Mouse (Mus musculus): Measurements from ENCODE around the gene Galntl6.
A peak's percentile ranks its signal among the peaks of the same experiment; 100 is the strongest.
"Not testable (repeated sequence)": the region's sequence is repeated elsewhere in the genome, so short reads cannot be mapped to it uniquely, and the experiment has no call there.

Galntl6 gene

GRCm38 (mm10) chr8:58597834-58598233, 314.6 kb downstream of the Galntl6 start:
- no peak for DNase-seq

GRCm38 (mm10) chr8:58575346-58575745, 337.1 kb downstream of the Galntl6 start:
- no peak for DNase-seq

GRCm38 (mm10) chr8:58568086-58568485, 344.4 kb downstream of the Galntl6 start:
- DNase-seq = peak; percentile 57

- DNase-seq = peak; percentile 70
Measured at GRCm38 (mm10) chr8:58566115-58566514, 346.3 kb downstream of the Galntl6 start.

GRCm38 (mm10) chr8:58535781-58536180, 376.7 kb downstream of the Galntl6 start:
- DNase-seq = no peak

GRCm38 (mm10) chr8:58534631-58535030, 377.8 kb downstream of the Galntl6 start:
- no peak for DNase-seq

GRCm38 (mm10) chr8:58523443-58523842, 389.0 kb downstream of the Galntl6 start:
- DNase-seq = no peak

- DNase-seq = no peak
Measured at GRCm38 (mm10) chr8:58521932-58522331, 390.5 kb downstream of the Galntl6 start.

- no peak for DNase-seq
Measured at GRCm38 (mm10) chr8:58510516-58510915, 401.9 kb downstream of the Galntl6 start.

GRCm38 (mm10) chr8:58509051-58509450, 403.4 kb downstream of the Galntl6 start:
- DNase-seq = peak; percentile 74

GRCm38 (mm10) chr8:58487099-58487498, 425.3 kb downstream of the Galntl6 start:
- peak; percentile 14 for DNase-seq

- not testable (repeated sequence) for DNase-seq
Measured at GRCm38 (mm10) chr8:58463342-58463741, 449.1 kb downstream of the Galntl6 start.

GRCm38 (mm10) chr8:58442696-58443095, 469.7 kb downstream of the Galntl6 start:
- no peak for DNase-seq

GRCm38 (mm10) chr8:58418481-58418880, 494.0 kb downstream of the Galntl6 start:
- no peak for DNase-seq

GRCm38 (mm10) chr8:58417551-58417950, 494.9 kb downstream of the Galntl6 start:
- DNase-seq = peak; percentile 10

- DNase-seq = no peak
Measured at GRCm38 (mm10) chr8:58396500-58396899, 515.9 kb downstream of the Galntl6 start.

GRCm38 (mm10) chr8:58395879-58396278, 516.6 kb downstream of the Galntl6 start:
- no peak for DNase-seq

- DNase-seq = peak; percentile 64
Measured at GRCm38 (mm10) chr8:58372389-58372788, 540.1 kb downstream of the Galntl6 start.

GRCm38 (mm10) chr8:58371979-58372378, 540.5 kb downstream of the Galntl6 start:
- DNase-seq = no peak

- no peak for DNase-seq
Measured at GRCm38 (mm10) chr8:58331151-58331550, 581.3 kb downstream of the Galntl6 start.

- no peak for DNase-seq
Measured at GRCm38 (mm10) chr8:58313482-58313881, 599.0 kb downstream of the Galntl6 start.

GRCm38 (mm10) chr8:58291487-58291886, 621.0 kb downstream of the Galntl6 start:
- peak; percentile 2 for DNase-seq

- no peak for DNase-seq
Measured at GRCm38 (mm10) chr8:58290080-58290479, 622.4 kb downstream of the Galntl6 start.

- no peak for DNase-seq
Measured at GRCm38 (mm10) chr8:58265485-58265884, 647.0 kb downstream of the Galntl6 start.

- no peak for DNase-seq
Measured at GRCm38 (mm10) chr8:58258577-58259315, 653.7 kb downstream of the Galntl6 start.
